Mouse (Mus musculus) lung, postnatal 0 days (tissue): ENCODE data around the gene Rras2.

Experiments
- CTCF ChIP-seq: IDR thresholded peaks from 2 replicates; pipeline ENCODE4 v1.5.1; 2016; ENCODE audit warnings: antibody characterized with exemption, mild to moderate bottlenecking
- EP300 ChIP-seq: IDR thresholded peaks from 2 replicates; pipeline ENCODE4 v1.6.1; 2016; ENCODE audit warnings: antibody characterized with exemption, mild to moderate bottlenecking, control low read depth

DNA sequence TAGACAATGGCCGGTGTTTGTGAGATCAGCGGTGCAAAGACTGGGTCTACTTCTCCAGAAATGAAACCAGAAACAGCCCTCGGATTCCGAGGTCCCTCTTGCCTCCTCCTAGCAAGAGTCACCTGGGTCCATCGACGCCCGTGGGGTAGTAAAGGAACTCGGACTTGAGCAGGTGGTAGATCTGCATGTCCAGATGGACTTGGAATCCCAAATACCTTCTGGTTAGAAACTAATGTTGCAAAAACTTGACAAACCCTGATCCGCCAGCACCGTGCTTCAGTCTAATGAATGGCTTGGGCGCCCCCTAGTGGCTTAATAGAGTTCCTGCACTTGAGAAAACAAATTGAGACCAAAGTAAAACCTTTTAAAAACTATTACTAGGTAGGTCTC, 96.9 kb downstream of the Rras2 start:
- peak; percentile 89 for TF ChIP-seq CTCF
- 0 out of 2 replicates have a peak, but pooled peaks have one; percentile 17 for TF ChIP-seq EP300
